ENCODE assay signal across 31 mouse cellular contexts in genomic region chr5:34579377-34579776, GRCm38 (mm10). TPM values are rescaled to one million over a fixed set of nuclear protein-coding genes. Genes with fewer than 3 reads are reported as not detected.
DNase-seq lines count a peak whose midpoint lies in the region; ATAC-seq lines count a peak whose summit lies in the region.
"Had no signal": no experiment of that assay in that cellular context is flagged by ENCODE, and none has a peak within 500 bp of the region (broad histone marks: within the 10 kb centered on the region; RNA-seq: fewer than 3 reads in every experiment).

No protein-coding gene starts in this region.

- no peak for ATAC-seq in heart, embryonic 12.5 days (ENCODE audit: insufficient number of reproducible peaks, low FRiP score)
- ATAC-seq in liver, embryonic 13.5 days (ENCODE audit: low read depth): no peak
- peak; percentile 47 for ATAC-seq in megakaryocyte progenitor cell, adult 5-6 weeks (replicated peaks; ENCODE audit: poor library complexity)
- ATAC-seq: activated CD4-positive, CD25-positive, alpha-beta regulatory T cell, adult 4 months; forebrain, postnatal 0 days; hindbrain, embryonic 16.5 days; midbrain, embryonic 13.5 days had no signal

- DNase-seq in heart, adult 11 months: peak; percentile 19
- peak; percentile 62 for DNase-seq in MEL-GATA-1-ER (ENCODE audit: extremely low read depth, low read depth)
- peak; percentile 50 for DNase-seq in liver, embryonic 13.5 days
- DNase-seq in layer of hippocampus, postnatal 25 days (ENCODE audit: extremely low spot score in 1 of 2, low spot score in 1 of 2): no peak
- DNase-seq in left cerebral cortex, postnatal 25 days (ENCODE audit: low spot score in 2 of 2): no peak
- DNase-seq in ovary, postnatal 36 days (ENCODE audit: low spot score): no peak
- DNase-seq: adrenal gland, adult 2 months; adrenal gland, postnatal 36 days; cerebellum, adult 11 months; cerebellum, adult 9-11 months; embryo, embryonic 11 days; forebrain, postnatal 0 days; gastrocnemius, postnatal 10 days; kidney, adult 2 months; kidney, postnatal 4 days; lung, adult 18-20 months; lung, postnatal 10 days; retina, postnatal 1 day; right cerebral cortex, postnatal 14 days had no signal

- WGBS in heart, embryonic 12.5 days: 75% methylated on average over 3 of the region's 3 CpGs
- WGBS in liver, embryonic 13.5 days (ENCODE audit: insufficient replicate concordance): 18% methylated on average over 3 of the region's 3 CpGs

- intact Hi-C loops in left cerebral cortex, postnatal 25 days (cut with DNase I): no loop called here

- no peaks in the 10 kb centered on the region for H3K27me3 ChIP-seq in heart, embryonic 12.5 days (replicated peaks)
- no peaks in the 10 kb centered on the region for H3K27me3 ChIP-seq in liver, embryonic 13.5 days
- H3K27me3 ChIP-seq: embryonic facial prominence, embryonic 12.5 days; heart, embryonic 15.5 days; limb, embryonic 12.5 days; megakaryocyte, embryonic 14.5 days; midbrain, embryonic 13.5 days; neural tube, embryonic 13.5 days had no signal

- no peak overlapping the region for H3K27ac ChIP-seq in heart, embryonic 12.5 days (ENCODE audit: poor library complexity, severe bottlenecking)
- H3K27ac ChIP-seq in liver, embryonic 13.5 days: peak overlapping the region; percentile 80
- H3K27ac ChIP-seq: embryonic facial prominence, embryonic 12.5 days; forebrain, embryonic 10.5 days; heart, embryonic 15.5 days; kidney, postnatal 0 days; limb, embryonic 12.5 days; midbrain, embryonic 13.5 days; neural tube, embryonic 13.5 days had no signal

- H3K36me3 ChIP-seq in heart, embryonic 12.5 days: peaks cover 8% of the 10 kb centered on the region; the same call in 1 of the 2 replicates
- peaks cover 29% of the 10 kb centered on the region for H3K36me3 ChIP-seq in liver, embryonic 13.5 days
- H3K36me3 ChIP-seq: heart, embryonic 15.5 days had no signal

- peaks cover 36% of the 10 kb centered on the region for H3K4me1 ChIP-seq in heart, embryonic 12.5 days (replicated peaks)
- peaks cover 91% of the 10 kb centered on the region for H3K4me1 ChIP-seq in liver, embryonic 13.5 days (replicated peaks)

- H3K9me3 ChIP-seq in heart, embryonic 12.5 days (replicated peaks): no peaks in the 10 kb centered on the region
- H3K9me3 ChIP-seq in liver, embryonic 13.5 days (replicated peaks): no peaks in the 10 kb centered on the region
- H3K9me3 ChIP-seq: embryonic facial prominence, embryonic 12.5 days; forebrain, embryonic 10.5 days; heart, embryonic 15.5 days; limb, embryonic 12.5 days; megakaryocyte, embryonic 14.5 days; midbrain, embryonic 13.5 days; neural tube, embryonic 13.5 days had no signal

- H3K4me2 ChIP-seq in heart, embryonic 12.5 days: no peak overlapping the region
- peak overlapping the region; percentile 23; the same call in 1 of the 2 replicates for H3K4me2 ChIP-seq in liver, embryonic 13.5 days
- H3K4me2 ChIP-seq: embryonic facial prominence, embryonic 12.5 days; heart, embryonic 15.5 days; limb, embryonic 12.5 days; midbrain, embryonic 13.5 days; neural tube, embryonic 13.5 days had no signal

- H3K9ac ChIP-seq in heart, embryonic 12.5 days: no peak overlapping the region
- no peak overlapping the region for H3K9ac ChIP-seq in liver, embryonic 13.5 days
- H3K9ac ChIP-seq: embryonic facial prominence, embryonic 12.5 days; forebrain, postnatal 0 days; heart, embryonic 15.5 days; limb, embryonic 12.5 days; midbrain, embryonic 13.5 days; neural tube, embryonic 13.5 days had no signal

- H3K4me3 ChIP-seq in heart, embryonic 12.5 days: no peak overlapping the region
- H3K4me3 ChIP-seq in liver, embryonic 13.5 days (replicated peaks): no peak overlapping the region
- H3K4me3 ChIP-seq: embryonic facial prominence, embryonic 12.5 days; forebrain, embryonic 10.5 days; heart, embryonic 15.5 days; limb, embryonic 12.5 days; megakaryocyte, embryonic 14.5 days; midbrain, embryonic 13.5 days; neural tube, embryonic 13.5 days had no signal

RNA-seq across cellular contexts. Expression of gene Add1, which starts 5.9 kb away (rescaled TPM):
- 188 and 189 TPM in 2 replicates for polyA plus RNA-seq in heart, embryonic 12.5 days (2016; fragmentation: Nextera tagmentation; extraction: Ambion mirVana)
- polyA plus RNA-seq in liver, embryonic 13.5 days (2015; fragmentation: Nextera tagmentation; extraction: Ambion mirVana): 124 and 133 TPM in 2 replicates
- total RNA-seq in megakaryocyte progenitor cell, adult 5-6 weeks (2015): 65.1 and 71.0 TPM in 2 replicates
- 83.9 and 97.8 TPM in 2 replicates for total RNA-seq in megakaryocyte progenitor cell, adult 5-6 weeks (2017)
- total RNA-seq in layer of hippocampus, postnatal 25 days (2021): 100 to 1,000 TPM; 452 to 468 TPM
- 100 to 1,000 TPM; 415 to 423 TPM for total RNA-seq in left cerebral cortex, postnatal 25 days (2021)

RNA-seq across cellular contexts. Expression of gene Sh3bp2, which starts 53.7 kb away (rescaled TPM):
- 3.0 and 6.4 TPM in 2 replicates for polyA plus RNA-seq in heart, embryonic 12.5 days (2016; fragmentation: Nextera tagmentation; extraction: Ambion mirVana)
- polyA plus RNA-seq in liver, embryonic 13.5 days (2015; fragmentation: Nextera tagmentation; extraction: Ambion mirVana): 2.4 and 4.4 TPM in 2 replicates
- 8.6 and 10.0 TPM in 2 replicates for total RNA-seq in megakaryocyte progenitor cell, adult 5-6 weeks (2015)
- 21.0 and 23.0 TPM in 2 replicates for total RNA-seq in megakaryocyte progenitor cell, adult 5-6 weeks (2017)
- total RNA-seq in layer of hippocampus, postnatal 25 days (2021): 1 to 10 TPM; 3.7 to 7.5 TPM
- total RNA-seq in left cerebral cortex, postnatal 25 days (2021): 1 to 10 TPM; 2.1 to 4.9 TPM

RNA-seq across cellular contexts. Expression of gene Mfsd10, which starts 57.6 kb away (rescaled TPM):
- 72.2 and 76.5 TPM in 2 replicates for polyA plus RNA-seq in heart, embryonic 12.5 days (2016; fragmentation: Nextera tagmentation; extraction: Ambion mirVana)
- polyA plus RNA-seq in liver, embryonic 13.5 days (2015; fragmentation: Nextera tagmentation; extraction: Ambion mirVana): 56.3 and 65.9 TPM in 2 replicates
- 195 and 211 TPM in 2 replicates for total RNA-seq in megakaryocyte progenitor cell, adult 5-6 weeks (2015)
- total RNA-seq in megakaryocyte progenitor cell, adult 5-6 weeks (2017): 116 and 143 TPM in 2 replicates
- 10 to 100 TPM; 38.2 to 42.7 TPM for total RNA-seq in layer of hippocampus, postnatal 25 days (2021)
- 10 to 100 TPM; 39.7 to 41.6 TPM for total RNA-seq in left cerebral cortex, postnatal 25 days (2021)

Comparison
In these comparisons a context has a peak if more than half of its experiments do, and no peak if none do; other contexts are left out.
1. DNase-seq: peak in heart, adult 11 months (single experiment), MEL-GATA-1-ER (single experiment) and liver, embryonic 13.5 days (single experiment); none in layer of hippocampus, postnatal 25 days (0 of 2), left cerebral cortex, postnatal 25 days (0 of 2) and ovary, postnatal 36 days (single experiment).
2. RNA of gene Add1, which starts 5.9 kb away (total RNA-seq): 452 to 468 TPM in layer of hippocampus, postnatal 25 days and 415 to 423 TPM in left cerebral cortex, postnatal 25 days; 65.1 to 97.8 TPM in megakaryocyte progenitor cell, adult 5-6 weeks; every median in the first group is over 4 times any median in the second.